Mouse (Mus musculus): Measurements from ENCODE around the gene Rnf4.

Rnf4 gene

GRCm38 (mm10) chr5:34336097-34336774 lies at the start of gene Rnf4:
Rnf4 (plus strand) TSS chr5:34336289.
- CTCF ChIA-PET = no interaction called here

- CTCF ChIA-PET = no interaction called here
Measured at GRCm38 (mm10) chr5:34286516-34286915, 49.6 kb upstream of the Rnf4 start.

GRCm38 (mm10) chr5:34287001-34287837 lies 48.9 kb upstream of the Rnf4 start:
- CTCF ChIA-PET = no interaction called here

- CTCF ChIA-PET = no interaction called here
Measured at GRCm38 (mm10) chr5:34287838-34288145, 48.3 kb upstream of the Rnf4 start.

GRCm38 (mm10) chr5:34288154-34288716 lies 47.9 kb upstream of the Rnf4 start, which contains the start of the genes Zfyve28 and Cfap99:
Zfyve28 (minus strand) TSS chr5:34288449.
Cfap99 (plus strand) TSS chr5:34288600.
- CTCF ChIA-PET = no interaction called here

GRCm38 (mm10) chr5:34289286-34289685 lies 46.8 kb upstream of the Rnf4 start:
- CTCF ChIA-PET = no interaction called here

DNA sequence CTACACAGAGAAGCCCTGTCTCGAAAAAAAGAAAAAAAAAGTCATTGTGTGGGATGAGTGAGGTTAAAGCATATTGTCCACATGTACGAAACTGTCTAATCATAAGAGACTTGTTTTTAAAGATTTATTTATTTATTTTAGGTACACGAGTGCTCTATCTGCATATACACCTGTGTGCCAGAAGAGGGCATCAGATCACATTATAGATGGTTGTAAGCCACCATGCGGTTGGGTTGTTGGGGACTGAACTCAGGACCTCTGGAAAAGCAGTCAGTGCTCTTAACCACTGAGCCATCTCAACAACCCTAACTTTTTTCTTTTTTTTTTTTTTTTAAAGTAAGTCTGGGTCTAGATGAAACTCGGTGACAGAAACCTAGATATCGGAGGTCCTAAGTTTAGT lies 42.7 kb upstream of the Rnf4 start:
- CTCF ChIA-PET = no interaction called here

DNA sequence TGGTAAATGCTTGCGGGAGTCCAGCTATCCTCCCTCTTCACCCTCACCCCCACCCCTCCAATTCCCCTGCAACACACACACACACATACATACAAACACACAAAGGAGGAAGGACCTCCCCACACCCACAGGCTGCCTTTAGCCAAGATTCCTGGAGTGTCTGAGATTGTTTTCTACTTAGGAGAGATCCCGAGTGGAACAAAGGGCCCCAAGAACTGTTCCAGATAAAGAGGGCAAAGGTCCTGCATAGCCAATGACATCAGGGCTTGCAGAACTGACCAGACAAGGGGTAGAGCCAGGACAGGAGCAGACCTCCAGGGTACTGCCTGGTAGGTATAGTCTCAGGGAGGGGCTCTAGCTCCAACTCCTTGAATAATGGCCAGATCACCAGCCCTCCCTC lies 41.4 kb upstream of the Rnf4 start:
- CTCF ChIA-PET = no interaction called here

DNA sequence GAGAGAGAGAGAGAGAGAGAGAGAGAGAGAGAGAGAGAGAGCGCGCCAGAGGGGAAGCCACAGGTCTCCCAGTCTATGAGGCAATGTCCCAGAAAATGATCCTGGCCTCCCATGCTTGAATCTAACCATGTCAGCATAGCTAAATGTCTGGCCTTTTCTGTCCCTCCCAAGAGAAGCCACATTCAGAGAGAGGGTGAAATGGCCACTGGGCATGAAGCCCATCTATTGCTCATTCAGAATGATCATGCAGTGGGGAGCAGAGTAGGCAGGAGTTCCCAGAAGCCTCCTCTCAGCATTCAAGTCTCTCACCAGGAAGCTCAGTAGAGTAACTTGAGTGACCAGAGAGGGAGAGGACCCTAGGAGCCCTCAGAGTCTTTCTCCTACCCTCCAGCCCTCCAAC lies 40.9 kb upstream of the Rnf4 start:
- CTCF ChIA-PET = interaction anchor here (0.6 kb wide), 1 partner anchor 14 kb away, joined by 3 read pairs; no protein-coding TSS in a partner anchor

DNA sequence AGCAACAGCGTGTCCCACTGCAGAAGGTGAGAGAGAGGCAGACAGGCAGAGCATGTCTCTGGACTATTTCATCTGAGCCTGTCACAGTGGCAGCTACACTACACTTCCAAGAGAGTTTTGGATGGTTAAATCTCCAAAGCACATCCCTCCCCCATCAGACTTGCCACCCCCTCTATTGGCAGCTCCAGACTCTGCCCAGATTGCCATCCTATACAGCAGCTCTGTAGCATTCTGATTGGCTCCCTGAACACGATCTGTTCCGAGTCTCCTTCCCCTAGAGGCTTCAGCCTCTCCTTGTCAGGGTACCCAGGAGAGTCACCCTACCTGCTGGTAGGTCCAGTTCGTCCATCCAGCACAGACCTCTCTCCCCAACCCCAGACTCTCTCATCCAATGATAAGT lies 38.0 kb upstream of the Rnf4 start:
- CTCF ChIA-PET = interaction anchor here (0.7 kb wide), 1 partner anchor 130 kb away, joined by 3 read pairs; no protein-coding TSS in a partner anchor

- CTCF ChIA-PET = no interaction called here
Measured at GRCm38 (mm10) chr5:34298937-34299535, 37.1 kb upstream of the Rnf4 start.

DNA sequence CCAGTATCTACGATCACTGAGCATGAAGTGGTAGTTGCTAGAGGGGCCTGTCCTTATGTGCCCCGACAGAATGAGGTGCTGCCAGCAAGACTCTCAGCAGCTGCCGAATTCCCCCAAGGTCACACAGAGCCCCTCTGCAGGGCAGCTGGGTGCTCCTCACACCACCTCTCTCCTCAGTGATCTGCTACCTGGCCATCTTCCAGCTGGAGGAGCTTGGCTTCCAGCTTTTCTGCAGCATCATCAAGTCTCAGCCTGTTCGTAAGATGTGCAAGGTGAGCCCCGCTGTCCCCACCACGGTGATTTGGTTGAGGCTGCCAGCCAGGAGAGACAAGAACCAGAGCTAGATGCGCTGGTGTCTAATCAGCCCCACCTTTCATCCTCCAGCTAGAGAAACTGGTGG lies 33.7 kb upstream of the Rnf4 start:
- CTCF ChIA-PET = no interaction called here

DNA sequence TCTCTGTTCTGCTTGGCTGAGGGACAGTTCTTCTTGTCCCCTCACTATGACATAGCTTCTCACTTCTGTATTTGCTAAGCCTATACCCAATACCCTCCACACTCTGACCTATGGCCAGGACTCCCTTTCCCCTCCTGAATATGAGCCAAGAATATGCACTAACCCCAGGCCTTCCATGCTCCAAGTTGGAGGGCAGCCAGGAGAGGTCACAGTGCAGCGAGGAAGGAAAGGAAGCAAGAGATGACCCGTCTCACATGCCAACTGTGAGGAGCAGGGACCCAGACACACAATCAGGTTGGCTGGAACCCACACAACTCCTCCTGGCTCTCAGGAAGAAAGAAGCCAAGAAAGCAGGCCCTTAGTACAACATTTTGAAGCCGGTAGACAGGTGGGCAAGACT lies 27.1 kb upstream of the Rnf4 start:
- CTCF ChIA-PET = no interaction called here

DNA sequence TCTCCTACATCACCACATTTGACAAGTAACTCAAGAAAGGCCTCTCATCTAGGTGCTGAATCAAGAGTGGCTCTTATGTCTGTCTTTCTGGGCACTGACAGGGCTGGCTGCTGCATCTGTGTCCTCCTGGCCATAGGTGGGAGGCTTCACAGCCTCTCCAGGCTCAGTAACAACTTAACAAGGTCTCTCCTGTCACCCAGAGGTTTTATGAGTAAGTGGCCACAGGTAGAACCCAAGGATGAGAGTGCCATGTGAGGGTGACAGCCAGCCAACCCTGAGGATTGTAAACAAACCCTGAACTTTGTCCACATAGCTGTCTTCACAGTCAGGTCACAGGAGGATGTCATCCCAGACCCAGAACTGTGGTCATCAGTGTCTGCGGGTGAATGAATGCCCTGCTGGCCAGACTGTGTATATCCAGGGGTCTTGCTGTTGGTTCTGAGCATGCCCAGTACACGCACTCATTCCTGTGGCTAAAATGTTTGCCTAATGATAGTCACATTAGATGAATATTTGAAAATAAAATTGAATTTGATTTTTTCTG lies 16.5 kb upstream of the Rnf4 start:
- CTCF ChIA-PET = no interaction called here

- CTCF ChIA-PET = no interaction called here
Measured at GRCm38 (mm10) chr5:34321236-34321635, 14.9 kb upstream of the Rnf4 start.

GRCm38 (mm10) chr5:34325286-34325685 lies 10.8 kb upstream of the Rnf4 start:
- CTCF ChIA-PET = no interaction called here

DNA sequence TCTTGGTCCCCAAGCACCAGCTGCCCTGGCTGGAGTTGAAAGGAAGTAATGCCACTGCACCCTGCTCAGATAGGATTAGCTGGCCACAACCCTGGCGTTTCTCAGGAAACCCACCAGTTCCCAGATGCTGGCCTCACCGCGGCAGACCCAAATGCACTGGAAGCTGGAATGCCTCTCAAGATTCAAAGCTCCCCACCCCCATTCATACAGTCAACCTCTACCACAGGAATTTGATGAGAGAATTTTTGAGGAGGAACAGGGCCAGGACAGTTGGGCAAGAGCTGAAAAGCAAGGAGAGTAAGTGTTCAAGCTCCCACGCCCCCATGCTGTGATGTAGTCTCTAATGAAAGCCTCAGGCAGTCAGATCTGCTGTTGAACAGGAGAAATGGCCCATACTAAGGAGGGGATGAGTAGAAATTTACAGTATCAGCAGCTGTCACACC lies 9.8 kb upstream of the Rnf4 start:
- CTCF ChIA-PET = no interaction called here

DNA sequence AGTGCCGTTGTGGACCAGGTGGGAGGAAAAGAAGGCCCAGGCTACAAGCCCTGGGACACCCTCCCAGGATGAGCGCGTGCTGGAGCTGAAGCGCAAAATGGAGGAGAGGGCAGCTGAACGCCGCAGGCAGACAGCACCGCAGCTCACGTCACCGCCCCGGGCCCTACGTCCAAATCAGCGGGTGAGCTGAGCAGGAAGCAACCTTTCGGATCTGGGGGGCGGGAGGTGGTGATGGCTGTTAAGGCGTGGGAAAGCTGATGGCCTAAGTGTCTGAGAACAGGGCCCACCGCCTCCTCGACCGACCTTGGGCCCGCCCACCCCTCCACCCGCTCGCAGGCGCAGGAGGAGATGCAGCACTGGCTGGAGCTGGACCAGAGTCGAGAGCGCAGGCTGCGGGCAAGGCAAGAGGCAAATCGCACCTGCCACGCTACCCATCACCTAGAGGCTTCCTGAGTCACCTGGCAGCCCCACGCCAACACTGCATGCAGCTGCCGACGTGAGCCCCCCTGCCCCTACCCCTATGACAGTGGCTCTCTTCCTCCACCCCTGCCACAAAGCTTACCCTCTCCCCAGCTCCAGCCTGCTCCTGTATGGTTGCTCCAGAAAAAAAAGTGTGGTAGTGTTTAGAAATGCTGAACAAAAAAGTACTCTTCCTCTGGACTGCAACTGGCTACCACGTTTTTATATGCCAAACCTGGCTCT lies 9.1 kb upstream of the Rnf4 start:
- CTCF ChIA-PET = no interaction called here

- CTCF ChIA-PET = no interaction called here
Measured at GRCm38 (mm10) chr5:34330136-34330535, 6.0 kb upstream of the Rnf4 start.

DNA sequence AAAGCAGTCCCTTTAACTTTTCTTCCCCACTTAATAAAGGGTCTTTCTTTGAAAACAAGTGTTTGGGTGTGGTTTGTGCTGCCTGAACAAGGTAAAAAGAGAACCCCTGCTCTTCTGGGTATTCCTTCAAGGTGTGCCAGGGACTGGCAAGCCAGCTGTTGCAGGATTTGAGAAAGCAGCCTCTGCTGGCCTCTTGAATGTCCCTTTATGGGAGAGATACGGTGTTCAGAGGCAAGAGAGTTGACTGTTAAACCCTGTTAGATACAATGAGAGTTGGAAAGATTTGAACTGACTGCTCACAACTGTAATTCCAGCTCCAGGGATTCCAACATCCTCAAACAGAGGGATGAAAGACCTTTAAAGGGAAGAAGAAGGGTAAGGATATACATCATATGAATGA lies 2.0 kb upstream of the Rnf4 start:
- CTCF ChIA-PET = no interaction called here

DNA sequence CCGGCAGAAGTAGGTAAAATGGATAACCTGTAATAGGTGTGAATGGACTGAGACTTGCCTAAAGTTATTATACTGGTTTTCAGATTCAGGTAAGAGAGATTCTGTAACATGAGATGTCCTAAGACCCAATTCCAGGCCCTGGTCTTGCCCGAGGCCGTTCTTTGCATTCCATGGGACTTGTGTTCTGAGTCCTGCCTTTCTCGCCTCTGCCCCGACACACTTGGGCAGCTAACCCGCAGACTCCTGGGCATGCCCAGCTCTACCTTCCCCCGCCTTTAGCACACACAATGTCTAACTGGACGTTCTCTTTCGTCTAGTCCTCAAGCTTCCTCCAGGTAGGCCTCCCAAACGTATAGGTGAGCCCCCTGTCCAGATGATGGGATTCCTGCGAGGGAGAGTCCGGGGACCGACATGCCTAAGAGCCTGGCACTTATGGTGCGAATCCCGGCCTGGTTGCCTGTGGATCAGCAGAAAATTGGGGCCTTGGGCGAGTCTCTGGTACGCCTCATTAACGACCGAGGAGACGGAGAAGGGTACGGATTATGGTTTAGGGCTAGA lies 471 bp upstream of the Rnf4 start:
- CTCF ChIA-PET = no interaction called here

Data from spleen, embryonic (tissue).